Mouse (Mus musculus): ENCODE data around the gene Zswim3.
"Not testable (repeated sequence)": the region's sequence is repeated elsewhere in the genome, so short reads cannot be mapped to it uniquely, and the experiment has no call there.

The Zswim3 gene

DNA sequence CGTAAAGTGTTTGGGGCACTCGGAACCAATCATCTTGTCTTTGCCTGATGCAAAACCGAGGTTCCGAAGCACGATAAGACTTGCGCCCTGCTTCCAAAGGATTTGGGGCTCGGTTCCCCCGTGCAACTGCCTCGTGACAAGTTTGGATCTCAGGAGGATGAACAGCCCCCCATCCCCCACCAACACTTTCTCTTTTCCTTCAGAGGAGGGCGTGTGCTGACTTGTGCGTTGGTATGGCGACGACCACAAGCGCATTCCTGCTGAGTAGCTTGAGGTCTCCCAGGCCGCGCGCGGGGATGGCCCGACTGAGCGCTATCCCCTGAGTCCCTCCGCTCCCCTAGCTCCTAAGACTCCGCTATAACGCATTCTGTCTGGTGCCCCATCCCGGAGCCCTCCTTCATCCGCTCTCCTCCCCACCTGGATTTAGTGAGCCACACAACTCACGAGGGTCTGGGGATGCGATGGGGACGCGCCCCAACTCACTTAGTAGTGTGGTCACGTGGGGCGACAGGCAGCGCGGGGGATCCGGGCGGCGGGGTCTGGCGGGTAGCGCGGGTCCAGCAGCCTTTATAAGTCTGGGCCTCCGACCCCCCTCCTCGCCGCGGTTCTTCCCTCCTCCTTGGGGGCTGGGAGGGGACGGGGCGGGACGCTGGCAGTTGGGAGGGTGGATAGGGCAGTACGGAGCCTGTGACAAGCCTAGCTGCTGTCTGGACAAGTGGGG lies 52.4 kb downstream of the Zswim3 start, which contains the start of gene Pltp:
Pltp (minus strand) TSS at position 611 of the 721 bp plus-strand sequence.
- peak; percentile 73 for DNase-seq

GRCm38 (mm10) chr2:164857842-164858553 lies 53.1 kb downstream of the Zswim3 start:
- DNase-seq, result no peak

GRCm38 (mm10) chr2:164859155-164859554 lies 54.3 kb downstream of the Zswim3 start:
- no peak for DNase-seq

DNA sequence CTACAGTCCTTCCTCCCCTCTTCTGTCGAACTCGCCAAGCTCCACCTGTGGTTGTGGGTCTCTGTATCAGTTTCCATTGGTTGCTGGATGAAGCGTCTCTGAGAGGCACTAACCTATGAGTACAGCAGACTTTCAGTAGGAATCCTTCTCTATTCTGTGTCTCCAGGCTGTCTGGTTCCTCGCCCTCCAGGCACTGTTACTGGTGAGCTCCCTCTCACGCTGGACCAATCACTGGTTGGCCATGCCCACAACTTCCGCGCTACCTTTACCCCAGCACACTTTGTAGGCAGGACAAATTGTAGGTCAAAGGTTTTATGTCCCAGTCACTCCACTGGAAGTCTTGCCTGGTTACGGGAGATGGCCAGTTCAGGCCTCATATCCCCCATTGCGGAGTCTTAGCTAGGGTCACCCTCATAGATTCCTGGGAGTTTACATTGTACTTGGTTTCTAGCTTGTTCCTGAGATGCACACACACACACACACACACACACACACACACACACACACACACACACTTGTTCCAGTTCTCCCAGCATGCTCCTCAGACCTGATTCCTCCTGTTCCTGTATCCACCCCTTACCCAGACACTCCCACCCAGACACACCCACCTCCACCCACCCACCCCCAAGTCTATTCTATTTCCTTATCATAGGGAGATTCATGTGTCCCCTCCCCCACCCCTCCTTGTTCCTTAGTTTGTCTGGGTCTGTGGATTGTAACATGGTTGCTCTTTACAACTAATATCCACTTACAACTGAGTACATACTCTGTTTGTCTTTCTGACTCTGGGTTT lies 54.9 kb downstream of the Zswim3 start:
- no peak for DNase-seq

- no peak for DNase-seq
These were observed 56.2 kb downstream of the Zswim3 start for GRCm38 (mm10) chr2:164861094-164861493.

DNA sequence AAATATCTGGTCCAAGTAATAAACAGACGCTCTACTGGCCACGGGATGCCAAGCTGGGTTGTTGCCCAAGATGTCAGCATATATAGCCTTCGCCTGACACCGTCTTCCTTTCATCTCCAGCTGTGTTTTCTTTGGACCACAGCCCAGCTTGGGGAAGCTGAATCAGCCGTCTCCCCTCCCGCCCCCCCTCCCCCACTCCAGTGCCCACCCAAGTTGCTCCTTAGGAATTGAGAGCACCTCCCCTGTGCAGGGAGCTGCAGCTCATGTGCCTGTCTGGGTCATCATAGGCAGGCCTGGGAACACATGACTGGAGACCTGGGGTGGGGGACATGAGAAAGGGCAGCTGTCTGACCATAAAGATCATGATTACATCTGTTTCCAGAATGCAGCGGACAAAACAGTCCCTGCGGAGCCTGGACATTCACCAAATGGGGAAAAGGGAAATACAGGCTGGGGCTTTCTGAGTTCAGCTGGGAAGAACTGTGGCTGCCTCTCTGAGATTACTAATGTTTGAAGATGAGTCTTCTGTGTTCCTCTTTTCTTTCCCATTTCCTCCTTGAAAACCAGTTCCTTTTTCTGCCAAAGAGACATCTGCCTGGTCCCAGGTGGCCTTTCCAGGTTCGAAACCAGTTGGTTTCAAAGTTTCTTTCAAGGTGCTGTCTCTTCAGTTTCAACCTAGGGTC lies 57.4 kb downstream of the Zswim3 start:
- DNase-seq, result peak; percentile 82

GRCm38 (mm10) chr2:164863411-164863810 lies 58.5 kb downstream of the Zswim3 start:
- DNase-seq, result not testable (repeated sequence)

- DNase-seq, result no peak
These were observed 59.7 kb downstream of the Zswim3 start for GRCm38 (mm10) chr2:164864593-164864992.

GRCm38 (mm10) chr2:164866741-164867551 lies 62.0 kb downstream of the Zswim3 start:
- DNase-seq, result peak; percentile 65

DNA sequence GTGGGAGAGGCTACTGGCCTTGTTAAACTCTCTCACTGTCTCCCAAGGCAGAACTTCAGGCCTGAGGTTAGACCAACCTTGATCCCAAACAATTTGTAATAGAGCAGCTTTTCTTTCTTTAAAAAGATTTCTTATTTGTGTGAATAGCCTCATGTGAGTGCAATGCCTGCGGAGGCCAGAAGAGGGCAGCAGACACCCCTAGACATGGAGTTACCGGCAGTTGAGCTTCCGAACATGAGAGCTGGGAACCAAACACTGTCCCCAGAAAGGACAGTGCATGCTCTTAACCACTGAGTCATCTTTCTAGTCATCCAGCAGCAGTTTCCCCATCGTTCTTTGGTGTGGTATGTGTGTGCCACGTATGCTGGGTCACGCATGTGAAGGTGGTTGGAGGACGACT lies 62.7 kb downstream of the Zswim3 start:
- DNase-seq, result no peak

DNA sequence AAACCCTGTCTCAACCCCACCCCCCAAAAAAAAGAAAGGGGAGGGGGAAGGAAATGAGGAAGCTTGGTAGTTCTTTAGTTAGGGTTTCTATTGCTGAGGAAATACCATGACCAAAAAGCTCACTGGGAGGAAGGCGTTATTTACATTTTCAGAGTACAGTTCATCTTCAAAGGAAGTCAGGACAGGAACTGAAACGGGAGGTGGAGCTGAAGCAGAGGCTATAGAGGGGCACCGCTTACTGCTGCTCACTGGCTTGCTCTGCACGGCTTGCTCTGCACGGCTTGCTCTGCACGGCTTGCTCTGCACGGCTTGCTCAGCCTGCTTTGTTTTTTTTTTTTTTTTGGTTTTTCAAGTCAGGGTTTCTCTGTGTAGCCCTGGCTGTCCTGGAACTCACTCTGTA lies 63.6 kb downstream of the Zswim3 start:
- no peak for DNase-seq

Data from retina, postnatal 1 day (tissue).